Mouse (Mus musculus) intestine, postnatal 0 days (tissue): ENCODE data around the gene Cops4. TPM values are rescaled to one million over a fixed set of nuclear protein-coding genes. Genes with fewer than 3 reads are reported as not detected.

Experiments used
- ATAC-seq: fragments of 200-750 bp; cut with Nextera tagmentation; 2 replicates; pipeline ENCODE4 v1.8.0; 2017; ENCODE audit warnings: mild to moderate bottlenecking, moderate TSS enrichment, moderate library complexity
- H3K27ac ChIP-seq: fragments of 300-500 bp; sonication (generic); 2 replicates; pipeline ENCODE4 v1.5.1; 2014; ENCODE audit warnings: mild to moderate bottlenecking, low read depth, low read length, moderate library complexity
- H3K27me3 ChIP-seq: fragments of 300-500 bp; sonication (generic); replicated peaks from 2 replicates; pipeline ENCODE4 v1.6.1; 2014; ENCODE audit warnings: low read length, mixed read lengths; ENCODE audit not compliant: control insufficient read depth, insufficient read depth
- H3K36me3 ChIP-seq: fragments of 300-500 bp; sonication (generic); 2 replicates; pipeline ENCODE4 v1.6.1; 2014; ENCODE audit warnings: mild to moderate bottlenecking, moderate library complexity; ENCODE audit not compliant: control insufficient read depth, insufficient read depth
- H3K4me1 ChIP-seq: fragments of 300-500 bp; sonication (generic); replicated peaks from 2 replicates; pipeline ENCODE4 v1.6.1; 2014; ENCODE audit warnings: antibody characterized with exemption, low read length, mixed read lengths; ENCODE audit not compliant: control insufficient read depth, insufficient read depth
- H3K4me2 ChIP-seq: fragments of 300-500 bp; sonication (generic); replicated peaks from 2 replicates; pipeline ENCODE4 v1.6.1; 2014; ENCODE audit warnings: low read depth, mild to moderate bottlenecking, moderate library complexity
- H3K4me3 ChIP-seq: fragments of 300-500 bp; sonication (generic); 2 replicates; pipeline ENCODE4 v1.5.1; 2014; ENCODE audit warnings: low read depth, low read length
- H3K9ac ChIP-seq: fragments of 300-500 bp; sonication (generic); 2 replicates; pipeline ENCODE4 v1.6.1; 2014; ENCODE audit warnings: mild to moderate bottlenecking, low read depth, low read length
- H3K9me3 ChIP-seq: fragments of 300-500 bp; sonication (generic); 2 replicates; pipeline ENCODE4 v1.6.1; 2016; ENCODE audit warnings: mixed run types; ENCODE audit not compliant: control insufficient read depth
- CTCF ChIP-seq: sonication (generic); IDR thresholded peaks from 2 replicates; pipeline ENCODE4 v1.5.1; 2016; ENCODE audit warnings: low read depth, mild to moderate bottlenecking, control low read depth, antibody characterized with exemption, moderate library complexity
- WGBS: fragments of 180-500 bp; shearing (Covaris S2); extraction: QIAGEN DNeasy Blood & Tissue Kit; methylation state at CpG from one replicate; pipeline ENCODE4 v1.1.7; 2014; 5-methylcytosine and 5-hydroxymethylcytosine counted together
- polyA plus RNA-seq: library from polyadenylated mRNA; unstranded; fragments of >200 nt; fragmentation: Nextera tagmentation; extraction: Ambion mirVana; gene quantifications from 2 replicates; pipeline ENCODE4 v1.2.1, GENCODE M21; 2015

Cops4 gene
- polyA plus RNA-seq: 76.9 and 77.6 TPM in 2 replicates

- no peaks in the 10 kb centered on the region for H3K36me3 ChIP-seq
- ATAC-seq: peak; percentile 98
- no peaks in the 10 kb centered on the region for H3K9me3 ChIP-seq
- no peaks in the 10 kb centered on the region for H3K27me3 ChIP-seq
- TF ChIP-seq CTCF: peak; percentile 46
- under 1% methylated on average over 64 of the region's 64 CpGs for WGBS
- peak within 1 kb of the TSS; percentile 63 for H3K27ac ChIP-seq
- H3K4me1 ChIP-seq: no peaks in the 10 kb centered on the region
- H3K4me3 ChIP-seq: peak within 1 kb of the TSS; percentile 85
- peak within 1 kb of the TSS; percentile 74 for H3K4me2 ChIP-seq
- H3K9ac ChIP-seq: peak within 1 kb of the TSS; percentile 85
These were observed at the start of gene Cops4 for GRCm38 (mm10) chr5:100518049-100519026. Gene Cops4, plus strand, starts transcription at chr5:100518309.

GRCm38 (mm10) chr5:100476328-100476727 lies 41.8 kb upstream of the Cops4 start:
- 0 out of 2 replicates have a peak, but pooled peaks cover 3% of the 10 kb centered on the region for H3K4me1 ChIP-seq
- TF ChIP-seq CTCF: peak; percentile 51
- peaks cover 20% of the 10 kb centered on the region for H3K36me3 ChIP-seq
- H3K27me3 ChIP-seq: no peaks in the 10 kb centered on the region
- no peak overlapping the region for H3K9ac ChIP-seq
- H3K9me3 ChIP-seq: no peaks in the 10 kb centered on the region
- no peak overlapping the region for H3K27ac ChIP-seq
- 79% methylated on average over 3 of the region's 3 CpGs for WGBS
- H3K4me2 ChIP-seq: no peak overlapping the region
- no peak for ATAC-seq
- no peak overlapping the region for H3K4me3 ChIP-seq

GRCm38 (mm10) chr5:100477604-100478003 lies 40.5 kb upstream of the Cops4 start:
- ATAC-seq: no peak
- no peak overlapping the region for H3K4me2 ChIP-seq
- no peak overlapping the region for H3K4me3 ChIP-seq
- 86% methylated on average over 9 of the region's 9 CpGs for WGBS
- TF ChIP-seq CTCF: no peak
- H3K4me1 ChIP-seq: no peaks in the 10 kb centered on the region
- no peak overlapping the region for H3K9ac ChIP-seq
- no peak overlapping the region for H3K27ac ChIP-seq
- H3K27me3 ChIP-seq: no peaks in the 10 kb centered on the region
- peaks cover 24% of the 10 kb centered on the region for H3K36me3 ChIP-seq
- no peaks in the 10 kb centered on the region for H3K9me3 ChIP-seq

- TF ChIP-seq CTCF: no peak
- H3K4me3 ChIP-seq: no peak overlapping the region
- peaks cover 7% of the 10 kb centered on the region for H3K36me3 ChIP-seq
- no peak overlapping the region for H3K9ac ChIP-seq
- H3K9me3 ChIP-seq: no peaks in the 10 kb centered on the region
- H3K27ac ChIP-seq: no peak overlapping the region
- no peaks in the 10 kb centered on the region for H3K27me3 ChIP-seq
- H3K4me1 ChIP-seq: no peaks in the 10 kb centered on the region
- no peak overlapping the region for H3K4me2 ChIP-seq
- ATAC-seq: no peak
These were observed 34.5 kb upstream of the Cops4 start for GRCm38 (mm10) chr5:100483569-100483968.

GRCm38 (mm10) chr5:100487120-100487519 lies 31.0 kb upstream of the Cops4 start:
- Histone ChIP-seq H3K4me1 (no peaks in the 10 kb centered on the region), H3K27ac (no peak overlapping the region), H3K9me3 (no peaks in the 10 kb centered on the region), H3K27me3 (no peaks in the 10 kb centered on the region), H3K4me3 (no peak overlapping the region), H3K4me2 (no peak overlapping the region), H3K36me3 (no peaks in the 10 kb centered on the region; the same call in 1 of the 2 replicates), H3K9ac (no peak overlapping the region)
- ATAC-seq: no peak
- 76% methylated on average over 2 of the region's 2 CpGs for WGBS
- no peak for TF ChIP-seq CTCF

- Histone ChIP-seq H3K4me3 (no peak overlapping the region), H3K9me3 (no peaks in the 10 kb centered on the region), H3K36me3 (no peaks in the 10 kb centered on the region; the same call in 1 of the 2 replicates), H3K4me2 (no peak overlapping the region), H3K9ac (no peak overlapping the region), H3K27me3 (no peaks in the 10 kb centered on the region), H3K27ac (no peak overlapping the region), H3K4me1 (no peaks in the 10 kb centered on the region)
- WGBS: 97% methylated on average over 3 of the region's 3 CpGs
- no peak for ATAC-seq
- TF ChIP-seq CTCF: no peak
These were observed 29.9 kb upstream of the Cops4 start for GRCm38 (mm10) chr5:100488231-100488630.
